Mouse (Mus musculus): Measurements from ENCODE around the gene Kalrn.

Gene Kalrn

GRCm38 (mm10) chr16:33986993-33987392, 586.3 kb downstream of the Kalrn start:
- DNase-seq (ENCODE audit: low spot score), result no peak

GRCm38 (mm10) chr16:33985372-33985771, 588.0 kb downstream of the Kalrn start:
- no peak for DNase-seq (ENCODE audit: low spot score)

GRCm38 (mm10) chr16:33983712-33984111, 589.6 kb downstream of the Kalrn start:
- DNase-seq (ENCODE audit: low spot score), result no peak

- no peak for DNase-seq (ENCODE audit: low spot score)
Observed at GRCm38 (mm10) chr16:33979855-33980254, 593.5 kb downstream of the Kalrn start.

- no peak for DNase-seq (ENCODE audit: low spot score)
Observed at GRCm38 (mm10) chr16:33967283-33967640, 606.1 kb downstream of the Kalrn start.

GRCm38 (mm10) chr16:33966538-33967282, 606.6 kb downstream of the Kalrn start, which contains the start of gene Umps:
Gene Umps, minus strand, starts transcription at chr16:33967038.
- DNase-seq (ENCODE audit: low spot score), result peak; percentile 58

- no peak for DNase-seq (ENCODE audit: low spot score)
Observed at GRCm38 (mm10) chr16:33965878-33966537, 607.3 kb downstream of the Kalrn start.

GRCm38 (mm10) chr16:33963509-33963908, 609.8 kb downstream of the Kalrn start:
- no peak for DNase-seq (ENCODE audit: low spot score)

- DNase-seq (ENCODE audit: low spot score), result no peak
Observed at GRCm38 (mm10) chr16:33954793-33955192, 618.5 kb downstream of the Kalrn start.

- no peak for DNase-seq (ENCODE audit: low spot score)
Observed at GRCm38 (mm10) chr16:33953008-33953407, 620.3 kb downstream of the Kalrn start.

- peak; percentile 74 for DNase-seq (ENCODE audit: low spot score)
Observed at GRCm38 (mm10) chr16:33950830-33951229, 622.5 kb downstream of the Kalrn start.

GRCm38 (mm10) chr16:33950386-33950785, 622.9 kb downstream of the Kalrn start:
- no peak for DNase-seq (ENCODE audit: low spot score)

GRCm38 (mm10) chr16:33947664-33948571, 625.4 kb downstream of the Kalrn start:
- DNase-seq (ENCODE audit: low spot score), result no peak

GRCm38 (mm10) chr16:33946021-33946420, 627.3 kb downstream of the Kalrn start:
- no peak for DNase-seq (ENCODE audit: low spot score)

GRCm38 (mm10) chr16:33944772-33945171, 628.6 kb downstream of the Kalrn start:
- no peak for DNase-seq (ENCODE audit: low spot score)

GRCm38 (mm10) chr16:33944126-33944525, 629.2 kb downstream of the Kalrn start:
- no peak for DNase-seq (ENCODE audit: low spot score)

GRCm38 (mm10) chr16:33943388-33943787, 629.9 kb downstream of the Kalrn start:
- no peak for DNase-seq (ENCODE audit: low spot score)

- DNase-seq (ENCODE audit: low spot score), result no peak
Observed at GRCm38 (mm10) chr16:33942341-33942740, 631.0 kb downstream of the Kalrn start.

- no peak for DNase-seq (ENCODE audit: low spot score)
Observed at GRCm38 (mm10) chr16:33941271-33941781, 632.0 kb downstream of the Kalrn start.

GRCm38 (mm10) chr16:33940095-33940494, 633.2 kb downstream of the Kalrn start:
- DNase-seq (ENCODE audit: low spot score), result no peak

- no peak for DNase-seq (ENCODE audit: low spot score)
Observed at GRCm38 (mm10) chr16:33939636-33940035, 633.7 kb downstream of the Kalrn start.

GRCm38 (mm10) chr16:33939133-33939531, 634.2 kb downstream of the Kalrn start:
- no peak for DNase-seq (ENCODE audit: low spot score)
